Mouse (Mus musculus) MEL (cell line): ENCODE data around the gene Gm10309.

Experiments used
- CTCF ChIP-seq, 3 experiments: IDR thresholded peaks in 2 of 3; conservative IDR thresholded peaks in 1 of 3; 2 replicates each; pipeline ENCODE4 v1.5.1; 2011 to 2012; ENCODE audit warnings: low read length in 3 of 3, low read depth in 2 of 3, mild to moderate bottlenecking in 2 of 3, improper control_type of control experiment in 1 of 3, inconsistent platforms in 1 of 3, mixed read lengths in 1 of 3, moderate library complexity in 1 of 3; ENCODE audit not compliant: control insufficient read depth in 1 of 3, insufficient read depth in 1 of 3, poor library complexity in 1 of 3, severe bottlenecking in 1 of 3
- EP300 ChIP-seq, 2 experiments: IDR thresholded peaks; 2 replicates each; pipeline ENCODE4 v1.6.1; 2011; ENCODE audit warnings: improper control_type of control experiment in 2 of 2, low read length in 2 of 2, low read depth in 1 of 2, mild to moderate bottlenecking in 1 of 2
- NELFE ChIP-seq: IDR thresholded peaks from 2 replicates; pipeline ENCODE4 v1.6.1; 2011; ENCODE audit warnings: low read depth, low read length, improper control_type of control experiment
- POLR2A ChIP-seq, 2 experiments: IDR thresholded peaks; 2 replicates each; pipeline ENCODE4 v1.6.1; 2011 to 2012; ENCODE audit warnings: low read length in 2 of 2, mild to moderate bottlenecking in 2 of 2, control low read depth in 1 of 2, improper control_type of control experiment in 1 of 2, low read depth in 1 of 2, moderate library complexity in 1 of 2; ENCODE audit not compliant: control insufficient read depth in 1 of 2, insufficient read depth in 1 of 2, poor library complexity in 1 of 2
- RAD21 ChIP-seq: IDR thresholded peaks from 2 replicates; pipeline ENCODE4 v1.6.1; 2011; ENCODE audit warnings: mild to moderate bottlenecking, low read depth, low read length, improper control_type of control experiment

DNA sequence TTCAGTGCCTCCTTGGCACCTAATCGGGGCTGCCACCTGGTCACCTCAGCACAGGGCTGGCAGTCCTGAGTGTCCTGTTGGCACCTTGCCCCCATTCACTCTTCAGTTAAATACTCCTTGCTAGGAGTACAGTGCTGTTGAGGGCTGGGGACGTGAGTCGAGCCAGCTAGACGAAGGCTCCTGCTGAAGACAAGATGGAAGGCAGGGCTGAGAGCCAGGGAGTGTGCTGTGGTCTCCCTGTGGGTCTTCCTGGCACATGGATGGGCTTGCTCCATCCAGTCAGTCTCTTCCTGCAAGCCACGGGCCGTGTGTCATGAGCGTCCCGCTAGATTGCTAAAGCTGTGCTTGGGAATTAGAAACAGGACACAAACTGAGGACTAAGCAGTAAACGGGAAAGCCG, 30.1 kb upstream of the Gm10309 start:
- TF ChIP-seq EP300 (IDR thresholded peaks at IDR 0.05; ENCODE audit: low read depth in 1 of 2, low read length in 2 of 2), result no peak
- no peak for TF ChIP-seq CTCF (IDR thresholded peaks at IDR 0.05 in 2 of 3, conservative IDR thresholded peaks at IDR 0.05 in 1 of 3; ENCODE audit: control insufficient read depth in 1 of 3, insufficient read depth in 1 of 3, low read depth in 2 of 3, low read length in 3 of 3, poor library complexity in 1 of 3, severe bottlenecking in 1 of 3)
- TF ChIP-seq RAD21, result no peak
- TF ChIP-seq POLR2A (IDR thresholded peaks at IDR 0.05; ENCODE audit: control insufficient read depth in 1 of 2, insufficient read depth in 1 of 2, low read depth in 1 of 2, low read length in 2 of 2, poor library complexity in 1 of 2), result no peak
- no peak for TF ChIP-seq NELFE
